Mouse (Mus musculus) left cerebral cortex, adult 6 months (tissue): ENCODE measurements around the gene Grip1. TPM values are rescaled to one million over a fixed set of nuclear protein-coding genes. Genes with fewer than 3 reads are reported as not detected.

ENCODE experiments used
- long read RNA-seq, 2 experiments: library from polyadenylated mRNA; unstranded; transcript quantifications; one replicate each; pipeline ENCODE4 v2.0.0; 2019 to 2020
- polyA plus RNA-seq: library from polyadenylated mRNA; unstranded; fragments of <200 nt; fragmentation: Nextera tagmentation; gene quantifications from 2 replicates; pipeline ENCODE4 v1.2.3, GENCODE M21; 2021

Gene Grip1
- 2.5 and 3.1 TPM in 2 replicates for polyA plus RNA-seq
- long read RNA-seq, experiment 1, full-length matches to known transcripts = 6 of 22 reads
- long read RNA-seq, experiment 1, partial matches to known transcripts = 5 of 22 reads
- long read RNA-seq, experiment 1, other reads (novel, unspliced or antisense) = 11 of 22 reads
- long read RNA-seq, experiment 2, partial matches to known transcripts = 3 of 6 reads
- long read RNA-seq, experiment 2, other reads (novel, unspliced or antisense) = 2 of 6 reads

DNA sequence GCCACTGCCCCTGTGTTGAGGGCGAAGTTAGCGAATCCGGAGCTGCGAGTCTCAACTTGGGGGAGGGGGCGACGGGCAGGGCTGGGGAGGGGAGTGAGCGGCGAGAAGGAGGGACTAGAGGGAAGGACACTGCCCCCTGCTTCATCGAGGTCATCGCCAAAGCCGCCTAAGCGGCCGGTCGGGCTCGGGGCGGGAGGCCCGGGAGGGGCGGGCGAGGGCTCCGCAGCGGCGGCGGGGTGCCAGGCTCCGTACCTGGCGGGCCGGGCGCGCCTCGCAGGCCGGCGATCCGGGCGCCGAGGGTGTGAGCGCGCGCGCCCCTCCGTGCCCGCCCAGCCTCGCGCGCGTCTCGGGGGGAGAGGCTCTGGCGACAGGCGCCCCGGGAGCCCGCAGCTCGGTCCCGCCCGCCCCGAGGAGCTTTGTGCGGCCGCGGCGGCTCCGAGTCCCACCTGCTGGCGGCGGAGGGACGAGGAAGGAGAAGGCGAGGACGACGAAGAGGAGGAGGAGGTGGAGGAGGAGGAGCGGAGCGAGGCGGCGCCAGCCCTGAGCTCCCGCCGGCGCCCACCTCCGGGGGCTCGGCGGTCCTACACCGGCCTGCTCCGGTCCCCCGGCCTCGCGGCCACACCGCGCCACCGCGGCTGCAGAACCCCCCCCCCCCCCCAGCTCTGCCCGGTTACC is at the start of gene Grip1:
Gene Grip1, plus strand, starts transcription at position 400 of the 675 bp plus-strand sequence.

DNA sequence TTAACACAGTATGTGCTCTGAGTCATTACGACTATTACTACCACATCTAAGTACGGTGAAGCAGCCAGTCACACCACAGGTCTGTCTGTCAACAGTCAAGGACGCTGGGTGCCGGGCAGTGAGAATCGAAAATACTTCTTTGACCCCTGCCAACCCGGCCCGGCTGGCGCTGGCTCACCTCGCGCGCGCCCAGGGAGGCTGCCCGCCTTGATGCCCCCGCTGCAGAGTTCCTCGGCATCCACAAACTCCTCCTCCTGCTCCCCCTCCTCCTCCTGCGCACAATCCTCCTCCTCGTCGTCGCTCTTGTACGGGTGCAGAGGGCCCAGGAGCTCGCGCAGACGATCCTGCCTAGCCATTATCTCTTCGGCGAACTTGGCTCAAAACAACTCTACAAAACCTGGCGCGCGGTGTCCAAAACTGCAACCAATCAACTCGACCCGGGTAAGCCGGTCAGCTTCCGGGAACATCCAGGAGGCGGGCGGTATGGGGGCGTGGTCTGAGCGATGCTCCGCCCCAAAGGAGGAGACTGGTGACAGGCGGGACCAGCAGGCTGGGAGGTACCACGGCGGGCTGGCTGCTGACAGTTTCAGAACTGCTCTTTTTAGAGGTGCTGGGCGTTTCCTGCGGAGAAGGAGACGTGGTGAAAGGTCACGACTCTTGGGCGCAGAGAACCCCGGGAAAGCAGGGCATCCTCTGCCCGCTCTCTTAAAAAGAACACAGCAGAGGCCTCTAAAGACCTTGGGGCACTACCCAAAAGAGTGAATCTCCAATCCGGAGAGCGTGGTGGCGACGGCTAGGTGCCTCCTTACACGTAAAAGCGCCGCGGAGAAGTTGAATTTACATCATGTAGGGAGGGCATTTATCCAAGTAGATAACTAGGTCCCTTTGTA is 659.1 kb downstream of the Grip1 start, which contains the start of gene Helb:
Gene Helb, minus strand, starts transcription at position 481 of the 890 bp plus-strand sequence.

Other genes with a start within 250 kb of the Grip1 start
- gene Cand1, start 213.8 kb upstream of the Grip1 start, polyA plus RNA-seq = 13.2 and 16.6 TPM in 2 replicates